Mouse (Mus musculus) CH12.LX (cell line): ENCODE data around the gene Col4a2.

ENCODE experiments used
- CTCF ChIP-seq, 2 experiments: IDR thresholded peaks in 1 of 2; conservative IDR thresholded peaks in 1 of 2; 2 replicates each; pipeline ENCODE4 v1.5.1; 2011 to 2012; ENCODE audit warnings: low read depth in 2 of 2, low read length in 2 of 2, improper control_type of control experiment in 1 of 2, inconsistent platforms in 1 of 2, mild to moderate bottlenecking in 1 of 2, moderate library complexity in 1 of 2
- E2F4 ChIP-seq: IDR thresholded peaks from 2 replicates; pipeline ENCODE4 v1.6.1; 2011; ENCODE audit warnings: low read depth, low read length, improper control_type of control experiment; ENCODE audit not compliant: insufficient replicate concordance
- EP300 ChIP-seq: IDR thresholded peaks from 2 replicates; pipeline ENCODE4 v1.6.1; 2011; ENCODE audit warnings: low read length, improper control_type of control experiment
- GABPA ChIP-seq: IDR thresholded peaks from 2 replicates; pipeline ENCODE4 v1.6.1; 2012; ENCODE audit warnings: low read depth, low read length, improper control_type of control experiment, inconsistent platforms; ENCODE audit not compliant: insufficient replicate concordance
- JUN ChIP-seq: IDR thresholded peaks from 2 replicates; pipeline ENCODE4 v1.6.1; 2011; ENCODE audit warnings: low read depth, mild to moderate bottlenecking, low read length, improper control_type of control experiment, moderate library complexity; ENCODE audit not compliant: insufficient read depth
- MAFK ChIP-seq: IDR thresholded peaks from 2 replicates; pipeline ENCODE4 v1.6.1; 2011; ENCODE audit warnings: low read length, improper control_type of control experiment; ENCODE audit not compliant: insufficient replicate concordance
- MEF2A ChIP-seq: IDR thresholded peaks from 2 replicates; pipeline ENCODE4 v1.6.1; 2014; ENCODE audit warnings: low read depth, mild to moderate bottlenecking, inconsistent platforms, low read length, improper control_type of control experiment, borderline replicate concordance
- NRF1 ChIP-seq: IDR thresholded peaks from 2 replicates; pipeline ENCODE4 v1.6.1; 2014; ENCODE audit warnings: low read depth, mild to moderate bottlenecking, inconsistent platforms, low read length, improper control_type of control experiment, moderate library complexity
- POLR2A ChIP-seq: IDR thresholded peaks from 2 replicates; pipeline ENCODE4 v1.6.1; 2011; ENCODE audit warnings: low read depth, mild to moderate bottlenecking, improper control_type of control experiment, low read length
- TCF12 ChIP-seq: IDR thresholded peaks from 2 replicates; pipeline ENCODE4 v1.6.1; 2014; ENCODE audit warnings: low read depth, mild to moderate bottlenecking, inconsistent platforms, low read length, improper control_type of control experiment
- ZMIZ1 ChIP-seq: IDR thresholded peaks from 2 replicates; pipeline ENCODE4 v1.6.1; 2012; ENCODE audit warnings: low read depth, mild to moderate bottlenecking, inconsistent platforms, low read length, improper control_type of control experiment

- TF ChIP-seq CTCF (conservative IDR thresholded peaks at IDR 0.05 in 1 of 2, IDR thresholded peaks at IDR 0.05 in 1 of 2; ENCODE audit: low read depth in 2 of 2, low read length in 2 of 2) (no peak), JUN (no peak), EP300 (no peak), POLR2A (no peak), NRF1 (no peak), TCF12 (no peak), GABPA (no peak), E2F4 (no peak), MEF2A (no peak), MAFK (no peak), ZMIZ1 (no peak)
Measured at GRCm38 (mm10) chr8:11331561-11331960, 19.0 kb downstream of the Col4a2 start.
